Mouse (Mus musculus) spleen, adult 2 months (tissue): ENCODE measurements around the gene Epb41l4b. TPM values are rescaled to one million over a fixed set of nuclear protein-coding genes. Genes with fewer than 3 reads are reported as not detected.

Experiments used
- DNase-seq, 2 experiments: peaks; one replicate each; pipeline versions ENCODE4 v3.0.0 to v3.0.0-alpha.2; 2012 to 2021; ENCODE audit warnings: low spot score in 2 of 2, low read depth in 1 of 2
- H3K27ac ChIP-seq: fragments of 200-500 bp; 2 replicates; pipeline ENCODE4 v1.5.1; 2012; ENCODE audit warnings: low read length, inconsistent platforms; ENCODE audit not compliant: insufficient read depth
- H3K27me3 ChIP-seq: fragments of 200-500 bp; 2 replicates; pipeline ENCODE4 v1.6.1; 2012; ENCODE audit warnings: mild to moderate bottlenecking, moderate library complexity, low read length, inconsistent platforms; ENCODE audit not compliant: control insufficient read depth, insufficient read depth
- H3K36me3 ChIP-seq: fragments of 200-500 bp; 2 replicates; pipeline ENCODE4 v1.6.1; 2012; ENCODE audit warnings: mild to moderate bottlenecking, low read length, inconsistent platforms; ENCODE audit not compliant: control insufficient read depth, insufficient read depth
- H3K4me1 ChIP-seq: fragments of 200-500 bp; 2 replicates; pipeline ENCODE4 v1.6.1; 2011; ENCODE audit warnings: inconsistent platforms; ENCODE audit not compliant: control insufficient read depth, insufficient read depth, insufficient read length
- H3K4me3 ChIP-seq: fragments of 200-500 bp; 2 replicates; pipeline ENCODE4 v1.5.1; 2011; ENCODE audit warnings: mild to moderate bottlenecking, inconsistent platforms; ENCODE audit not compliant: insufficient read depth, insufficient read length; ENCODE audit errors: extremely low read depth
- CTCF ChIP-seq: fragments of 200-500 bp; IDR thresholded peaks from 2 replicates; pipeline ENCODE4 v1.5.1; 2011; ENCODE audit warnings: mild to moderate bottlenecking, inconsistent platforms; ENCODE audit not compliant: insufficient read depth, insufficient read length, insufficient replicate concordance; ENCODE audit errors: extremely low read depth
- POLR2A ChIP-seq: fragments of 200-500 bp; IDR thresholded peaks from 2 replicates; pipeline ENCODE4 v1.6.1; 2011; ENCODE audit warnings: low read depth, low read length, inconsistent platforms
- WGBS: fragments of 180-500 bp; shearing (Covaris S2); methylation state at CpG from one replicate; pipeline ENCODE4 v1.1.7; 2018; 5-methylcytosine and 5-hydroxymethylcytosine counted together
- polyA plus RNA-seq: library from polyadenylated mRNA; depleted of rRNA; stranded (reverse); fragments of >200 nt; gene quantifications from 2 replicates; pipeline ENCODE4 v1.2.3, GENCODE M21; 2012

The Epb41l4b gene
- polyA plus RNA-seq, 1 experiment = 0.78 TPM

GRCm38 (mm10) chr4:57083653-57084052, 59.6 kb downstream of the Epb41l4b start:
- WGBS = 88% methylated on average over 11 of the region's 11 CpGs
- Histone ChIP-seq H3K27me3 (no peaks in the 10 kb centered on the region), H3K4me1 (no peaks in the 10 kb centered on the region), H3K27ac (no peak overlapping the region), H3K4me3 (no peak overlapping the region), H3K36me3 (no peaks in the 10 kb centered on the region)
- DNase-seq = no peak
- TF ChIP-seq CTCF = no peak
- no peak for TF ChIP-seq POLR2A

DNA sequence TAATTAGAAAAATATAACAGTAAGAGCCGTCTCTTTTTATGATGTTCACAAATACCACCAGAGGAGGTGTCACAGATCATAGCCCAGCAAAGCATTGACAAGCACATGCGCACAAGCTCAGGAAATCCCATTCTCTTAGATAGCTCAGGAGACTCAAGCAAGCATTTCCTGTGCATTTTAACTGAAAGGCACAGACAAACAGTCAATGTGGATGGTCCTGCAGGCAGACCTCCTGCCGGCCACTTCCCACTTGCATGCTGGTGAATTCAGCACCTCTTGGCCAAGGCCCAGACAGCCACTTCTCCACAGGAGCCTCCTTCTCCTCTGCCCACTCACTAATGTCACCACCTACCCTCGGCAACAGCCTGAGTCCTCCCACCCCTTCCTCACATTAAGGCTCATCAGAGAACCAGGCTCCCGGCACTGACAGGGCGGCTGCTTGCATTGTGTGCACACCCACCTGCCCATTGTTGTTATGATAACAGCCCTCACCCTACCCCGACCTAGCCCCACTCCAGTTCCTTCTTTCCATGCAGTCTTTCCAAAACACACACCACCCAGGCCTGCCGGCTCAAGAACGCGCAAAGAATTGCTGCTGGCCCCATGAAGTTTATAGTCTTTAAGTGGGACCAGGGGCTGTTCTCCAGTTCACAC, 60.3 kb downstream of the Epb41l4b start:
- 46% methylated on average over 10 of the region's 10 CpGs for WGBS
- Histone ChIP-seq H3K4me1 (no peaks in the 10 kb centered on the region), H3K36me3 (no peaks in the 10 kb centered on the region), H3K27ac (no peak overlapping the region), H3K4me3 (no peak overlapping the region), H3K27me3 (no peaks in the 10 kb centered on the region)
- TF ChIP-seq POLR2A = no peak
- no peak for TF ChIP-seq CTCF
- no peak for DNase-seq

GRCm38 (mm10) chr4:57081463-57081862, 61.8 kb downstream of the Epb41l4b start:
- H3K27ac ChIP-seq = no peak overlapping the region
- H3K4me1 ChIP-seq = no peaks in the 10 kb centered on the region
- 80% methylated on average over 7 of the region's 7 CpGs for WGBS
- no peak for TF ChIP-seq POLR2A
- no peak for TF ChIP-seq CTCF
- H3K27me3 ChIP-seq = no peaks in the 10 kb centered on the region
- no peaks in the 10 kb centered on the region for H3K36me3 ChIP-seq
- DNase-seq = no peak
- no peak overlapping the region for H3K4me3 ChIP-seq

DNA sequence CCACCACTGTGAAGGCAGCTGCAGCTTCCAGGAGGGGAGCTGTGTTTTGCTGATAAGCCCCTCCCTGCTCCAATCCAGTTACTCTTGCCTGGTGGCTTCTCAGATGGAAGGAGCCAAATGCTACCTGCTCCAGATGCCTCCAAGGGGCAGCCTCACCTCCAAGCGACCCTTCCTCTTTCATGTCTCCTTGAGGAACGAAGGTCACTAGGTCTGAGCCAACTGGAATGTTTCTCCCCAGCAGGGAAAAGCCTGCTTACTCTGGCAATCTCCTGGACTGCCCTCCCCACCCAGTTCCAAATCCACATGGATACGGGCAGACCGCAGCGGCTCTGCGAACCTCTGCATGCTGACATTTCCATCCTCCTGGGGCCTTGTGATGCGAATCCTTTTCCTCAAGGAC, 69.4 kb downstream of the Epb41l4b start:
- no peak for DNase-seq
- WGBS = 91% methylated on average over 7 of the region's 7 CpGs
- TF ChIP-seq CTCF = no peak
- TF ChIP-seq POLR2A = no peak
- H3K27ac ChIP-seq = no peak overlapping the region
- no peak overlapping the region for H3K4me3 ChIP-seq
- no peaks in the 10 kb centered on the region for H3K27me3 ChIP-seq
- no peaks in the 10 kb centered on the region for H3K4me1 ChIP-seq
- H3K36me3 ChIP-seq = no peaks in the 10 kb centered on the region

GRCm38 (mm10) chr4:57073174-57073573, 70.1 kb downstream of the Epb41l4b start:
- WGBS = 91% methylated on average over 14 of the region's 14 CpGs
- H3K27me3 ChIP-seq = no peaks in the 10 kb centered on the region
- no peaks in the 10 kb centered on the region for H3K4me1 ChIP-seq
- H3K27ac ChIP-seq = no peak overlapping the region
- DNase-seq = no peak
- TF ChIP-seq CTCF = no peak
- TF ChIP-seq POLR2A = no peak
- H3K36me3 ChIP-seq = no peaks in the 10 kb centered on the region
- no peak overlapping the region for H3K4me3 ChIP-seq

GRCm38 (mm10) chr4:57070640-57071039, 72.6 kb downstream of the Epb41l4b start:
- Histone ChIP-seq H3K36me3 (no peaks in the 10 kb centered on the region), H3K4me3 (no peak overlapping the region), H3K27ac (no peak overlapping the region), H3K27me3 (no peaks in the 10 kb centered on the region), H3K4me1 (no peaks in the 10 kb centered on the region)
- DNase-seq = no peak
- WGBS = 94% methylated on average over 6 of the region's 6 CpGs
- TF ChIP-seq CTCF (no peak), POLR2A (no peak)

GRCm38 (mm10) chr4:57068397-57068796, 74.8 kb downstream of the Epb41l4b start:
- DNase-seq = no peak
- TF ChIP-seq CTCF (no peak), POLR2A (no peak)
- Histone ChIP-seq H3K27ac (no peak overlapping the region), H3K36me3 (no peaks in the 10 kb centered on the region), H3K4me1 (peaks cover 3% of the 10 kb centered on the region; the same call in 1 of the 2 replicates), H3K4me3 (no peak overlapping the region), H3K27me3 (no peaks in the 10 kb centered on the region)
- WGBS = 12% methylated on average over 7 of the region's 7 CpGs
